ENCODE assay signal across 9 mouse cellular contexts in the genomic region with DNA sequence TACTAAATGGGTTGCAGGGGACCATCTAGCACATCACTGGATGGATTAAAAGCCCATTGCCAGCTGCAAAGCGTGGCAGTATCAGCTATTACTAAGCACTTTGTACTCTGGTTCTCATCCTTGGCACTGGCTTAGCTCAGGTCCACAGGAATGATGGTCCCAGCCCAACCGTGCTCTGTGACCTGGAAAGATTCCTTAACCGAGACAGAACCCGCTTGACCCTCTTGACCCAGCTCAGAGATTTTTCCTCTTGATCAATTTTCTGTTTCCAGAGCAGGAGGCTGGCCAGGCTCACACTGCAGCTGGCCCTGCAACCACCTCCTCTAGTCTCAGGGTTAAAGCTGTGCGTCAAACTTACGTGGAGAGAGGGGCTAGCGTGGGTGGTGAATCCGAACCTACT. TPM values are rescaled to one million over a fixed set of nuclear protein-coding genes. Genes with fewer than 3 reads are reported as not detected.
DNase-seq lines count a peak whose midpoint lies in the region; ATAC-seq and TF ChIP-seq lines count a peak whose summit lies in the region.
"Had no signal": no experiment of that assay in that cellular context is flagged by ENCODE, and none has a peak within 500 bp of the region (broad histone marks: within the 10 kb centered on the region; RNA-seq: fewer than 3 reads in every experiment).

No protein-coding gene starts in this region.

- H3K27me3 ChIP-seq in kidney, adult 2 months (replicated peaks; ENCODE audit: control insufficient read depth, insufficient read depth, low read length): no peaks in the 10 kb centered on the region
- H3K27me3 ChIP-seq in forebrain, embryonic 12.5 days: no peaks in the 10 kb centered on the region
- H3K27me3 ChIP-seq in midbrain, postnatal 0 days (ENCODE audit: insufficient read depth, low read length): no peaks in the 10 kb centered on the region

- DNase-seq in kidney, adult 2 months: peak; percentile 74
- no peak for DNase-seq in kidney, postnatal 14 days
- peak; percentile 50 to 54 for DNase-seq in kidney, adult 8-10 months
- DNase-seq in midbrain, postnatal 0 days (ENCODE audit: low spot score): no peak
- no peak for DNase-seq in ovary, adult 18-20 months (ENCODE audit: low spot score)
- DNase-seq in cerebellum, postnatal 25 days: no peak
- DNase-seq in left cerebral cortex, postnatal 14 days (ENCODE audit: low spot score in 2 of 2): no peak
- DNase-seq: adrenal gland, postnatal 14 days had no signal

- no peaks in the 10 kb centered on the region for H3K4me1 ChIP-seq in kidney, adult 2 months (ENCODE audit: control insufficient read depth, insufficient read depth, low read length)
- H3K4me1 ChIP-seq in forebrain, embryonic 12.5 days: peaks cover 38% of the 10 kb centered on the region
- H3K4me1 ChIP-seq in midbrain, postnatal 0 days (ENCODE audit: insufficient read depth, low read length): peaks cover 15% of the 10 kb centered on the region

- TF ChIP-seq CTCF in kidney, adult 2 months (conservative IDR thresholded peaks at IDR 0.05; ENCODE audit: insufficient read depth, insufficient read length, low read depth, low read length): no peak
- no peak for TF ChIP-seq CTCF in midbrain, postnatal 0 days (IDR thresholded peaks at IDR 0.05)

- no peak overlapping the region for H3K27ac ChIP-seq in kidney, adult 2 months (ENCODE audit: insufficient read depth, low read depth, low read length)
- H3K27ac ChIP-seq in forebrain, embryonic 12.5 days: 0 out of 2 replicates have a peak overlapping the region, but pooled peaks have one; percentile 75
- H3K27ac ChIP-seq in midbrain, postnatal 0 days (ENCODE audit: low read depth, low read length): peak overlapping the region; percentile 71; the same call in 1 of the 2 replicates

- 44% methylated on average over 8 of the region's 8 CpGs for WGBS in kidney, adult 2 months
- WGBS in forebrain, embryonic 12.5 days: 36% methylated on average over 8 of the region's 8 CpGs
- 21% methylated on average over 8 of the region's 8 CpGs for WGBS in midbrain, postnatal 0 days

- H3K4me3 ChIP-seq in kidney, adult 2 months (ENCODE audit: insufficient read depth, low read depth, low read length): no peak overlapping the region
- peak overlapping the region; percentile 49 for H3K4me3 ChIP-seq in forebrain, embryonic 12.5 days (replicated peaks)
- H3K4me3 ChIP-seq in midbrain, postnatal 0 days (ENCODE audit: low read depth, low read length): peak overlapping the region; percentile 58

- no peaks in the 10 kb centered on the region for H3K36me3 ChIP-seq in kidney, adult 2 months (ENCODE audit: control insufficient read depth, insufficient read depth, low read length)
- H3K36me3 ChIP-seq in forebrain, embryonic 12.5 days (replicated peaks): no peaks in the 10 kb centered on the region
- no peaks in the 10 kb centered on the region for H3K36me3 ChIP-seq in midbrain, postnatal 0 days (ENCODE audit: insufficient read depth, low read length)

- H3K4me2 ChIP-seq in forebrain, embryonic 12.5 days: peak overlapping the region; percentile 62
- H3K4me2 ChIP-seq in midbrain, postnatal 0 days (ENCODE audit: low read depth, low read length, poor library complexity, severe bottlenecking): peak overlapping the region; percentile 88

- ATAC-seq in forebrain, embryonic 12.5 days (ENCODE audit: low FRiP score): no peak; the same call in 1 of the 2 replicates
- peak; percentile 5; the same call in 1 of the 2 replicates for ATAC-seq in midbrain, postnatal 0 days (ENCODE audit: low FRiP score)

- no peaks in the 10 kb centered on the region for H3K9me3 ChIP-seq in forebrain, embryonic 12.5 days
- H3K9me3 ChIP-seq in midbrain, postnatal 0 days (ENCODE audit: low read length): no peaks in the 10 kb centered on the region

- H3K9ac ChIP-seq in forebrain, embryonic 12.5 days: peak overlapping the region; percentile 61
- peak overlapping the region; percentile 65 for H3K9ac ChIP-seq in midbrain, postnatal 0 days (replicated peaks; ENCODE audit: low read length, poor library complexity, severe bottlenecking)

- no peak for TF ChIP-seq POLR2A in kidney, adult 2 months (IDR thresholded peaks at IDR 0.05; ENCODE audit: low read depth, low read length)

- intact Hi-C loops in left cerebral cortex, postnatal 14 days (cut with DNase I): no loop called here

RNA-seq across cellular contexts. Expression of gene Camk1g, which starts 1.0 kb away (rescaled TPM):
- 8.2 and 9.0 TPM in 2 replicates for polyA plus RNA-seq in kidney, adult 2 months (2012; rRNA removed)
- 20.5 and 20.6 TPM in 2 replicates for polyA plus RNA-seq in forebrain, embryonic 12.5 days (2016; fragmentation: Nextera tagmentation; extraction: Ambion mirVana)
- 48.1 and 54.7 TPM in 2 replicates for total RNA-seq in midbrain, postnatal 0 days (2014; rRNA removed)
- polyA plus RNA-seq in midbrain, postnatal 0 days (2015; fragmentation: Nextera tagmentation; extraction: Ambion mirVana): 46.6 and 50.3 TPM in 2 replicates
- total RNA-seq in left cerebral cortex, postnatal 14 days (2021): 10 to 100 TPM; 42.8 to 43.6 TPM

Comparison
In these comparisons a context has a peak if more than half of its experiments do, and no peak if none do; other contexts are left out.
1. DNase-seq: peak in kidney, adult 2 months (single experiment) and kidney, adult 8-10 months (2 of 2); none in kidney, postnatal 14 days (single experiment), midbrain, postnatal 0 days (single experiment), ovary, adult 18-20 months (single experiment), cerebellum, postnatal 25 days (0 of 2) and left cerebral cortex, postnatal 14 days (0 of 2).